Mouse (Mus musculus) embryonic stem cell, embryonic (primary cell): ENCODE data around the gene Ccdc157.
"Not testable (repeated sequence)": the region's sequence is repeated elsewhere in the genome, so short reads cannot be mapped to it uniquely, and the experiment has no call there.

Experiments used
- CTCF ChIA-PET, 4 experiments: fragments of 300-600 bp in 2 of 4; fragments of 350-600 bp in 2 of 4; sonication (Branson Sonifier 250); formaldehyde crosslinking; loops; one replicate each; lab custom pipeline; 2022; ENCODE audit warnings: inconsistent platforms in 2 of 4; lab: Charles Lee
- POLR2A ChIA-PET, 4 experiments: fragments of 300-600 bp in 2 of 4; fragments of 350-600 bp in 2 of 4; sonication (Branson Sonifier 250); formaldehyde crosslinking; loops; one replicate each; lab custom pipeline; 2022; ENCODE audit warnings: antibody characterized with exemption in 4 of 4, inconsistent platforms in 1 of 4; lab: Charles Lee

Gene Ccdc157

DNA sequence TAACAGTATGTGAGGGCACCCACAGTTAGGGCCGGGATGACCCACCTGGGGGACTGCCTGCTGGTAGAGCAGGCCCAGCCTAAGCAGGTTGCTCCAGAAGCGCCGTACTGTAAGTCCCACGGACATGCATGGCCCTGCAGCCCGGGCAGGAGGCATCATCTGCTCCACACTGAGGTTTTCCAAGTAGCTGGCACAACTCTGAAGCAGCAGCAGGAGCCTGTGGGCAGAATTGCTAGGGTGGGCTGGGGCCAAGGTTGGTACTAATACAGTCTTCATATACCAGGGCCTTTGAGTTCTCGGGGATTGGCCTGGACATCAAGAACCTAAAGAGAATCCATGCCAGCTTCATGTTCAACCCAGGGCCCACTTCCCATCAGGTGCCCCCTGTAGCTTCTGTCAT lies 10.2 kb downstream of the Ccdc157 start:
- POLR2A ChIA-PET = interaction anchor here in 2 of 4 experiments (1.1 to 1.7 kb wide), 3 partner anchors 10 to 26 kb away, joined by 3 to 9 read pairs (median 3); partner anchors contain the start of genes Ccdc157 (in 1 of the 2) and Sf3a1 (in 1 of the 2)
- CTCF ChIA-PET = interaction anchor here in 2 of 4 experiments (0.6 to 1.3 kb wide), 4 partner anchors 12 to 166 kb away, joined by 3 to 7 read pairs (median 4); partner anchors contain the start of genes Rnf215 (in 2 of the 2) and Gal3st1 (in 1 of the 2)

DNA sequence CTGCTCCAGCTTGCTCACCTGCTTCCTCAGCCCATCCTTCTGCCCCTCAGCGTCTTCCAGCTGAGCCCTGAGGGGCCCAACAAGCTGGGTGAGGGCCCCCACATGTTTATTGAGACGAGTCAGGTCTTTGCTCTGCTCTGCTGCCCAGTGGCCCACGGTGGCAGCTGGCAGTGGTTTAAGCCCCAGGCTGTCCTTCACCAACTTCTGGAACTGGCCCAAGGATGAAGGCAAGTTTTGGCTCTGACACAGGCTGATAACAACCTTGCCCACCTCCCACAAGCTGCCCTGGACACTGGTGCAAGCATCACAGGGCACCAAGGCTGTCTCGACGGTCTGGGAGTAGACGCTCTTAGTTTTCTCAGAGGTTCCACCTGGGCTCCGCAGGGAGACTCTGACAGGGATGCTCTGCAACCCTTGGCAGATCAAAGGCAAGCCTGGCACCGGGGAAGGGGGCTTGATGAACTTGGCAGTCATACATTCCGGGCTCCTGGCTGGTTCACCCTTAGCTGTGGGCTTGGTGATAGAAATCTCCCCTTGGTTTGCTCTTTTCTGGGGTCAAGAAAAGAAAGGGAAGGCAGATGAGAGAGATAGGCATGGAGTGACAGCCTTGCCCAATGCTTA lies 11.4 kb downstream of the Ccdc157 start:
- CTCF ChIA-PET = interaction anchor here in 1 of 4 experiments (1.0 kb wide), 1 partner anchor 14 kb away, joined by 3 read pairs; the partner anchor contains the start of gene Rnf215
- POLR2A ChIA-PET = interaction anchor here in 2 of 4 experiments (1.2 to 1.3 kb wide), 2 partner anchors 12 kb away, joined by 3 to 4 read pairs; partner anchors contain the start of genes Ccdc157 (in 1 of the 2) and Sf3a1 (in 1 of the 2)

DNA sequence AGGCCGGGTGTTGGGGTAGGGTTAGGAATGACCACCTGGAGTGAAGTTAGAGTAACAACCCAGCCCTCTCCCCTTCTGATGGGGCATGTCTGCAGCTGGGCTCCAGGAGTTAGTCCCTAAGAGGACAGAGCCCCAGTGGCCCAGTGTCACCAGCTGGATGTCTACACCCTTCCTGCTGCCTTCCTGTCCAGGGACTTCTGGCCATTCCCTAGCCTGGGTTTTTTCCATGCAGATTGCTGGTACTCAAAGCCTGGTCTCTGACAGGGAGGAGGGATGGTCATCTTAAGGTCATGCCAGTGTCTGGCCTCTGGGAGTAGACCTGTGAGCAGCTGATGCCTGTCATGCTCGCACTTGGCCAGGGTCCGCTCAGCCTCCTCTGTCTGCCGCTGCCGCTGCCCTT lies 12.0 kb downstream of the Ccdc157 start:
- CTCF ChIA-PET = interaction anchor here in 3 of 4 experiments (0.6 to 1.0 kb wide), 3 partner anchors 14 to 501 kb away, joined by 3 to 5 read pairs (median 3); partner anchors contain the start of gene Rnf215 (in 1 of the 3)
- POLR2A ChIA-PET = interaction anchor here in 3 of 4 experiments (1.1 to 1.3 kb wide), 3 partner anchors 12 to 16 kb away, joined by 3 to 4 read pairs (median 3); partner anchors contain the start of genes Ccdc157 (in 1 of the 3) and Sf3a1 (in 1 of the 3)

DNA sequence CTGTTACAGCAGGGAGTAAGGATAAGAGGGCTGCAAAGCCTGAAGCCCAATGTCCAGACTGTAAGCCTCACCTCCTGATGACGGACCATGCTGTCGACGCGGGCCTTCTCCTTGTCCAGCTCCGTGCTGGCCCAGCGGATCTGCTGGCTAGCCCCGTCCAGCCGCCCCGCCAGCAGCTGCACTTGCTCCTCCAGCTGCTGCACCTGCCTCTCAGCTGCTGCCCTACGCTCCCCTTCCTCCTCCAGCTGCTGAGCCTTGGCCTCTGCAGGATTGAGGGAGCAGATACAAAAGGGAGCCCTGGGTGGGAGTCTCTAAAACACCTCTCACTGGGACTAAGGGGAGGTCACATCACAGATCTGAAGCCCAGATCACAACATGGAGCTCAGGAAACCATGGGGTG lies 13.0 kb downstream of the Ccdc157 start:
- CTCF ChIA-PET = interaction anchor here in 2 of 4 experiments (0.6 to 1.2 kb wide), 3 partner anchors 24 to 826 kb away, joined by 3 to 4 read pairs (median 3); partner anchors contain the start of gene Sec14l2 (in 1 of the 2)

DNA sequence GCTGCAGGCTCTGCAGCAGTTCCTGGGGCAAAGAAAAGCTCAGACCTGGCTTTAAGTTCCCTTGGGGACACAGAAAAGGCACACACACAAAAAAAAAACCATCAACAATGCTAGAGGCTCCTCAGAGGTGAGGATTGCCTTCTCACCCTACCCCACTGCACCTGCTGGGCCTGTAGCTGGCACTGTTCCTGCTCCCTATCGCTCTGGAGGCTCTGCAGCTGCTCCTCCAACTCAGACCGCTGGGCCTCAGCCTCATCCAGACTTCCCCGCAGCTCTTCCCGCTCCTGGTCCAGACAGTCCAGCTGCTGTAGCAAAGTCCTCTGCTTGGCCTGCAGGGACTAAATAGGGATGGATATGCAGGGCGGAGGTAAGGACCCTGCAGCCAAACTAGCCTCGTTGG lies 13.7 kb downstream of the Ccdc157 start:
- ChIA-PET POLR2A (interaction anchor here in 1 of 4 experiments (1.4 to 2.2 kb wide), 3 partner anchors 11 to 71 kb away, joined by 3 to 7 read pairs (median 5); partner anchors contain the start of genes Castor1 and Rnf215), CTCF (interaction anchor here in 2 of 4 experiments (0.5 to 1.2 kb wide), 5 partner anchors 12 to 688 kb away, joined by 3 to 4 read pairs (median 4); partner anchors contain the start of gene Sec14l2 (in 1 of the 2))

More for the DNA sequence above, 13.0 kb downstream of the Ccdc157 start:
- POLR2A ChIA-PET = interaction anchor here in 1 of 4 experiments (0.8 to 2.2 kb wide), 5 partner anchors 12 to 95 kb away, joined by 3 to 7 read pairs (median 3); partner anchors contain the start of genes Castor1 and Rnf215

DNA sequence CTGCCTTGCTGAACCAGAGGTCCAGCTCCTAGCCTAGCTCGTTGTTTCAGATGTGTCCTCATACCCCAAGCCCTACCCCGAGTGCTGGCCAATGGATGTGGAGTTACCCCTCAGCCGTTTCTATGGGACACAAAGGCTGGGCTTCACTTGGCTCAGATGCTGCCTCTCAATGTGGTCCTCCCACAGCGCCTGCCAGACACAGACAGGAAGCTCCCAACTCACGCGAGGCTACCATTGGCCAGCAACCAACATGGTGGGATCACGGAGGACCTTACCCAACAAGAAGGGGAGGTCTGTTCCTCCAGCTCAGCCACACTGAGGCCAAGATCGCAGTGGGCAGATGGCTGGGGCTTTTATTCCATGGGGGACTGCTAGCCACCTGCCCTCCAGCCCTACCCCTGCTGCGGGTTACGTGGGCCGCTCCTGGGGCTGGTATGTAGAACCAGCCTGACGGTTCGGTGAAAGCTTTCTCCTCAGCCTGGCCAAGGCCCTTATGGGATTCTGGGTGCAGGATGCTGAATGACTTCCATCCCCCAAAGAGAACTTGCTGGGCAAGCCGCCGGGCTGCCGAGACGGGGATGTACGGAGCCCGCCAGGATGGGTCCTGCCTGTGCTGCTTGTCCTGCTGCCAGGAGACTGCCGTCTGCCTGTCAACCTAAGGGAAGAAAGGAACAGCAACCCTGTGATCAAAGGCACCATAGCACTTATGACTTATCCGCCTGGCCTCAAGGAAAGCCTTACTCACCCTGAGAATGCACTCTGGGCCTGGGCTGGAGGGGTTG lies 16.6 kb downstream of the Ccdc157 start:
- ChIA-PET CTCF (interaction anchor here (0.6 to 3.4 kb wide), 8 partner anchors 8 to 829 kb away, joined by 3 to 16 read pairs (median 4); partner anchors contain the start of genes Rnf215 (in 2 of the 4) and Sec14l2 (in 1 of the 4)), POLR2A (interaction anchor here in 2 of 4 experiments (0.6 to 1.6 kb wide), 12 partner anchors 9 to 451 kb away, joined by 3 to 10 read pairs (median 4); partner anchors contain the start of genes Tbc1d10a (in 2 of the 2), Ccdc157 (in 1 of the 2), Rnf215 (in 1 of the 2) and Sf3a1 (in 1 of the 2))

DNA sequence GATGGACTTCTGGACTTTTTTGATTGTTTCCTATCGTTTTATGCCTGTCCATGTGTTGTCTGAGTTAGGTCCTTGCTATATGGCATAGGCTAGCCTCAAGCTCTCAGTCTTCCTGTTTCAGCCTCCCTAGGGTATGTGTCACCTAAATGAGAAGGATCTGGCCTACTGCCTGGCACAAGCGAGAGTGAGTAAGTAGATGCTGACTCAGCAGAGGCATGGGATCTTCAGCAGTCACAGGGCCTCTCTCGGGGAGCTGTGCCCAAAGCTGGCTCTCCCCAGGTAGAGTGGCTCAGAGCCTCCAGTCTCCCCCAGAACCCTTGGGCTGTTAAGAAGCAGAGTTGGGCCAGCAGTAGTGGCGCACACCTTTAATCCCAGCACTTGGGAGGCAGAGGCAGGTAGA lies 17.7 kb downstream of the Ccdc157 start:
- POLR2A ChIA-PET = interaction anchor here in 1 of 4 experiments (0.8 to 1.6 kb wide), 3 partner anchors 18 to 44 kb away, joined by 4 to 5 read pairs (median 4); partner anchors contain the start of gene Tbc1d10a

DNA sequence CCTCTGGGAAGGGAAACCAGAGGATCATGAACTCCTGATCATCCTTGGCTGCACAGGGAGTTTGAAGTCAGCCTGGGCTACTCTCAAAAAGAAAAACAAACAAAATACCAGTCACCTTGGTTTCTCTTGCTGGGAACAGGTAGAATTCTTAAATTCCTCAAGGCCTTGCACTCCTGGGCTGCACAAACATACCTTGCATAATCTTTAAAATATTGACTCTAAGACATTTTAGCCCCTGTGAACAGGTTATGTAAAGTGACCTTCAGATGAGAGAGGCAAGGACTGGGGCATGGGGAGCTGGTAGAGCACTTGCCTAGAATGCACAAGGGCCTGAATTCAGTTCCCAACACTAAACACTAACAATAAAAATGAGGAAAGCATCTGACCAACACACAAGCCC lies 18.6 kb downstream of the Ccdc157 start:
- CTCF ChIA-PET = no interaction called here
- POLR2A ChIA-PET = interaction anchor here in 2 of 4 experiments (0.8 to 1.1 kb wide), 2 partner anchors 19 to 129 kb away, joined by 3 to 4 read pairs; no protein-coding TSS in a partner anchor

More for the DNA sequence above, 17.7 kb downstream of the Ccdc157 start:
- CTCF ChIA-PET = interaction anchor here in 1 of 4 experiments (1.2 kb wide), 1 partner anchor 62 kb away, joined by 3 read pairs; no protein-coding TSS in a partner anchor

DNA sequence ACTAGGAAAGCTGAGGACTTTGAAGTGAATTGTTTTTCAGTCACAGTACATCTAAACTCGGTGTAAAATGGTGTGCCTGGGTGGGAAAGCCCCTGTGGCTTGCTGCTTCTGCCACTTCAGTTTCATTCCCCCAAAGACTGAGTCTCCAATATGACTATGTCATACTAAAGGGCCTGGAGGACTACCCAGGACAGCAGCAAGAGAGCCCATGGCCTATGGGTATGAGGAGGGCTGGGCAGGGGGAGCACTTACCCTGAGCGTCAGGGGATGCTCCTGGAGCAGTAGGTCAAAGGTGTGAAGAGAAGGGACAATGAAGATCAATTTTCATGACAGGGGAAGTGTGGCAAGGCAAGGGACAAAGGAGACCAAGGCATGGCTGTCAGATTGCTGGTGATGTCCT lies 21.1 kb downstream of the Ccdc157 start:
- ChIA-PET POLR2A (interaction anchor here in 3 of 4 experiments (0.6 to 2.4 kb wide), 7 partner anchors 14 to 850 kb away, joined by 3 to 6 read pairs (median 5); partner anchors contain the start of gene Tbc1d10a (in 1 of the 3)), CTCF (interaction anchor here in 2 of 4 experiments (1.1 to 1.5 kb wide), 2 partner anchors 80 to 122 kb away, joined by 4 read pairs; no protein-coding TSS in a partner anchor)

DNA sequence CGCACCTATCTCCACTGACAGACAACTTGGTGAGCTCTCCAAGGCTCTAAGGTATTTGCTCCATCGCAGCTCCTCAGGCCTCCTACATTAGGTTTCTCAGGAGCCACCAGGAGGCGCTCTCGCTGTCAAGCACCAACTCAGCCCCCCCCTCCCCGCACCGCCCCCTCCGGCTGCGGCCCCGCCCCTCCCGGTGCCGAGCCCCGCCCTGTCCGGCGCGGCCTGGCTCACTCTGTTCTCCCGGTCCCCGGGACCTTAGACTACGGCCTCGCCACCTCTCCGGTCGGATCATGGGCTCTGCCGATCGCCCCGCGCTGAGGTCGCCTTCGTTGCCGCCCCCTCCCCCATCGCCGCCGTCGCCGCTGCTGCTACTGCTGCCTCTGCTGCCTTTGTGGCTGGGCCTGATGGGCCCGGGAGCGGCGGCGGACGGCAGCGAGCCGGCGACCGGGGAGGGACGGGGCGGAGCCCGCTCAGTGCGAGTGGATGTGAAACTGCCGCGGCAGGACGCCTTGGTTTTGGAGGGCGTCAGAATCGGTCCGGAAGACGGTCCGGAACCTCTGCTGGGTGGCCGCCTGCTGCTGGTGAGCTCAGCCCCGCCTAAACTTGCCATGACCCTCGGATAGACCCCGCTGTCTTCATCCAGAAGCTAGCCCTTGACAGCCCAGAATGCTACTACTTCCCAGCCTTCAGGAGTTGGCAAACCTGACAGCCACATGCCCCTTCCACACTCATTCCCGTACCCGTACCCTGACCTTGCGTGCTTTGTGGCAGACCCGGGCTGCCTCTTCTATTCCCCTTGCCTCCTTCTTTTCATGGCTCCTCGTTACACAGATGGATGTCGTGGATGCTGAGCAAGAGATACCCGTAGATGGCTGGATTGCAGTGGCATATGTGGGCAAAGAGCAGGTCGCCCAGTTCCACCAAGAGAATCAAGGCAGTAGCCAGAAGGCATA lies 24.8 kb downstream of the Ccdc157 start, which contains the start of gene Rnf215:
Rnf215 (plus strand) TSS at position 217 of the 950 bp plus-strand sequence.
- POLR2A ChIA-PET = interaction anchor here in 3 of 4 experiments (0.6 to 2.1 kb wide), 29 partner anchors 9 to 744 kb away, joined by 3 to 11 read pairs (median 4); partner anchors contain the start of genes Sec14l2 (in 3 of the 3), Tbc1d10a (in 3 of the 3), Castor1 (in 1 of the 3) and Mtmr3 (in 1 of the 3)
- CTCF ChIA-PET = interaction anchor here (0.5 to 2.7 kb wide), 69 partner anchors 8 to 1362 kb away, joined by 3 to 42 read pairs (median 4); partner anchors contain the start of genes Sec14l2 (in 3 of the 4), Tbc1d10a (in 2 of the 4), Castor1 (in 1 of the 4) and Ccdc157 (in 1 of the 4)

DNA sequence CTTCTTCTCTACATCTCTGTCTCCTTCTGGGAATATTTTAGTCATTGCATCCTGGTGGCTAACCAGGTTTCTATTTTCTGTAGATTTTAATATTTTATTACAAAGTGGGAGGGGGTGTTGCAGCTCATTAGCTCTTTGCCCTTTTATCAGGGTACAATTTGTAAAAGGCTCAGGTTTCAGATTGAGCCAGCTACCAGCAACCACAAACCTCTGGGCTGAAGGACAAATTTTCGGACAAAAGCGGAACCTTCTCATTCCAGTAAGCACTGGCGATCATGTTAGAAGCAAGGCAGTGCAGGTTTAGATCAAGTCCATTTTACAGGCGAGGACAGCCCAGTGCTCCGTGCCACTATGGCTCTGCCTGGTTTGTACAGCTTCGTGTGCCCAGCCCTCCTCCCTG lies 25.7 kb downstream of the Ccdc157 start:
- ChIA-PET POLR2A (interaction anchor here in 3 of 4 experiments (0.6 to 2.1 kb wide), 24 partner anchors 9 to 745 kb away, joined by 3 to 11 read pairs (median 4); partner anchors contain the start of genes Sec14l2 (in 3 of the 3), Tbc1d10a (in 3 of the 3), Castor1 (in 1 of the 3) and Mtmr3 (in 1 of the 3)), CTCF (interaction anchor here (0.5 to 2.7 kb wide), 68 partner anchors 9 to 385 kb away, joined by 3 to 42 read pairs (median 4); partner anchors contain the start of genes Sec14l2 (in 3 of the 4), Tbc1d10a (in 2 of the 4), Castor1 (in 1 of the 4) and Ccdc157 (in 1 of the 4))

DNA sequence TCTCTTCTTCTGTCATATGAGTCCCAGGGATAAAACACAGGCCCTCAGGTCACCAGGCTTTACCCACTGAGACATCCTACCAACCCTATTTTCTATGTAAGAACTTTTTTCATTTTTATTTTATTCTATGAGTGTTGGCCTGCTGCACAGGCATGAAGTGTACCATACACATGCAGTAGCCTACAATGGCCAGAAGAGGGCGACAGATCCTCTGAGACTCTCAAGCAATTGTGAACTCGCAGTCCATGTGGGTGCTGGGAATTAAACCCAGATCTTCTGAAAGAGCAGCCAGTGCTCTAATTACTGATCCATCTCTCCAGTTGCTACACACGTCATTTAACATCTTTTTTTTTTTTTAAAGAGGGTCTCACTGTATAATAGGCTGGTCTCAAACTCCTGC lies 26.6 kb downstream of the Ccdc157 start:
- CTCF ChIA-PET = interaction anchor here in 3 of 4 experiments (0.7 to 2.6 kb wide), 11 partner anchors 10 to 291 kb away, joined by 3 to 16 read pairs (median 9); partner anchors contain the start of genes Castor1 (in 1 of the 3) and Sec14l2 (in 1 of the 3)
- POLR2A ChIA-PET = interaction anchor here in 1 of 4 experiments (2.0 kb wide), 1 partner anchor 11 kb away, joined by 10 read pairs; the partner anchor contains the start of gene Sec14l2

DNA sequence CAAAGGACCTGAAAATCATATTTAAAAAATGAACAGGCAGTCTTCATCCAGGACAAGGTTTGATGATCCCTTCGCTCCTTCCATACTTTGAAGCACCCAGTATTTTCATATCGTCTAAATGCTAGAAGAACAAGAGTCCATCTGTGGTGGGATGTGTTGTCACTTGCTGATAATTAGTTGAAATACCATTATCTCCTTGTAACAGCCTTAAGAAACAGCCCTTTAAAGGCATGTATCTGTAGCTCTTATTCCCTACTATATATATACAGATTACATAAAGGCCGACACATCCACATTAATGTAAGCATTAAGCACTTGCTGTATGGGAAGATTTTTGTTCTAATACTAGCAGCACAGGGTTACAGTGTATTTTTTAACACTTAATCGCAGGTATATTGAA lies 31.6 kb downstream of the Ccdc157 start:
- POLR2A ChIA-PET = interaction anchor here in 1 of 4 experiments (2.8 kb wide), 1 partner anchor 10 kb away, joined by 8 read pairs; no protein-coding TSS in a partner anchor
- CTCF ChIA-PET = not testable (repeated sequence)

DNA sequence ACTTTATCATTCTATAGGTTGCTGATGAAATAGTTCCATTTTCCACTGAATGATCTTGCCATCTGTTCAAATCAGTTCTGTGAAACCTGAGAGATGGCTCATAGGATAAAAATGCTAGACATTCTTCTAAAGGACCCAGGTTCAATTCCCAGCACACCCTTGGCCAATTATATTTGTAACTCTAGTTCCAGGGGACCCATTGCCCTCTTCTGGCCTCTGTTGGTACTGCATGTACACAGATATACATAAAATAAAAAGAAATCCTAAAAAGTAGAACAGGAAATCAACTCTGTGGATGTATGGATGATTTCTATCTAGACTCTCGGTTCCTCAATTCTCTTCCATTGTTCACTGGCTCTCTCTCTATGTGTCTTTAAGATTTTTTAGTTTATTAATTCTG lies 33.0 kb downstream of the Ccdc157 start:
- ChIA-PET POLR2A (no interaction called here), CTCF (no interaction called here)

DNA sequence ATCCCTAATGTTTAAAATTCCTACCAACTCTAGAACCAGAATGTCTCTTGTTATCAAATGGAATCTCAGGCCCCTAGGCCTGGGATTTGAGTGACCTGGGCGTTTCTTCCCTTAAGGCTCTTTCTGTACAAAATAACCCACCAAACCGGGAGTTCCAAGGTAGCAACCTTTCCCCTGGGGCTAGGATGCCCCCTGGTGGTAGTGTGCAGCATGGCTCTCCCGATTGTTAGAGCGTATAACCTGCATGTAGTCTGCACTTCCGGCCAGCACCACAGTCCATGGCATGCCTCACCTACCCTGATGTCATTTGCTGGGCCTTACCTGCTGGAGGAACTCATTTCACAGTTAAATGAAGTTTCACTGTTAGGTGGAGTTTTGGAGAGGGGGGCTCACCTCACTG lies 36.2 kb downstream of the Ccdc157 start:
- ChIA-PET CTCF (interaction anchor here in 3 of 4 experiments (0.6 to 2.1 kb wide), 17 partner anchors 9 to 792 kb away, joined by 3 to 10 read pairs (median 4); partner anchors contain the start of genes Rnf215 (in 3 of the 3), Gal3st1 (in 1 of the 3) and Osbp2 (in 1 of the 3)), POLR2A (interaction anchor here in 2 of 4 experiments (0.6 to 2.6 kb wide), 22 partner anchors 8 to 531 kb away, joined by 3 to 11 read pairs (median 4); partner anchors contain the start of genes Rnf215 (in 2 of the 2), Tbc1d10a (in 2 of the 2), Mtfp1 (in 1 of the 2) and Sf3a1 (in 1 of the 2))
